Mouse (Mus musculus): Measurements from ENCODE around the gene Exoc2.

Gene Exoc2

DNA sequence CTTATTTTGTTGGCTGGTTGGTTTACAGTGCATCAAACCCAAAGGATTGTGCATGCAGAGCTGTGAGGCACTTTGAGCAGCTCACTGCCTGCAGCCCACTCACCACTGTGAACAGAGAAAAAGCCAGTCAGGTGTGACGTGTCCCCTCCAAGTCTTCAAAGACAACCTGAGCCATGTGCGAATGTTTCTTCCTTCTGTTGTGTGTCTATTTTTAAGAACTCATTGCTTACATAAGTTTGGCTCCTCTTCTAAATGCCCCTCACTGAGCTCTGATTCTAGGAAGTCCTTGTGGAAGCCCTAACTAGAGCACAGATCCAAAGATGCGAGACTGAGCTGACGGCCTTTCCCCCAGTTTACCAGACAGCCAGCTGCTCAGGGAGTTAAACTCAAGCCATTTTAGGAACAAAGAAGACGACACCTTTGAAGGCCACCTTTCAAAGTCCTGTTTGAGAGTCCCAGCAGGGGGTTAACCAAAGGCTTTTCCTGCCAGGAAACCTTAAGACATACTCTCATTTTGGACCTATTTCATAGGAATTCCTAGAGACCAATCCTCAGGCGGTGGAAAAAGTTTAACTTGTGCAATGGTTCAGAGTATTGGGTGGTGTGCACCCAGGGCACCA is 79.8 kb downstream of the Exoc2 start:
- peak in 1 of 2 experiments; percentile 6 for DNase-seq (ENCODE audit: low spot score in 2 of 2)

DNA sequence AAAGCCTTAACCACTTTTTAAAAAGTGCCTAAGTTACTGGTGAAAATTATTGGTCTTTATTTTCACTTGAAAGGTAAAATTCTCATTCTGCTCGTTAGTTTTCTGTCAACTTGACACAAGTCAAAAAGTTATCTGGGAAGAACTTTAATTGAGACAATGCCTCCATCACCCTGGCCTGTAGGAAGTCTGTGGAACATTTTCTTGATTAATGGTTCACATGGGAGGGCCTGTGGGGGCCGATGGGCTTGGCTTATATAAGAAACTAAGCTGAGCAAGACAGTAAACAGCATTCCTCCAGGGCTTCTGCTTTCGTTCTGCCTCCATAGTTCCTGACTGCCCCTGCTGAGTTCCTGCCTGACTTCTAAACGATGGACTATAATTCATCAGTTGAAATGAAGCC is 81.6 kb downstream of the Exoc2 start:
- no peak for DNase-seq (ENCODE audit: low spot score in 2 of 2)

DNA sequence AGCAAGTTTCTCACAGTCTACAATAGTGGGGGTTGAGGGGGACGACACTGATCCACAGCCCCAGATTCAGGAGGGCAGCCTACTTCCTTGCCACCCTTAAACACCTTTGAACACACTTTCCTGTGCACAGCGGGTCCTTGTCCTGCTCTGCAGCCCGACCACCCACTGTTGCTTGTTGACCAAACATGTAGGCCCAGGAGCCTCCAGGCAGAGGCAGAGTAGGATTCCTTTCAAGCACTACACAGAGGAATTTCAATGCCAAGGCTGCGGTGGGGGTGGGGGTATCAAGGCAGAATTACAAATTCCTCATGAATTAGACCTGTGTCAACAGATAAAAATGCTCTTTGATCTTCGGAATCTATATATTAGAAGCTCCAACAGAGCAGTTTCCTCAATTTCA is 82.7 kb downstream of the Exoc2 start:
- DNase-seq (ENCODE audit: low spot score in 2 of 2), result no peak

DNA sequence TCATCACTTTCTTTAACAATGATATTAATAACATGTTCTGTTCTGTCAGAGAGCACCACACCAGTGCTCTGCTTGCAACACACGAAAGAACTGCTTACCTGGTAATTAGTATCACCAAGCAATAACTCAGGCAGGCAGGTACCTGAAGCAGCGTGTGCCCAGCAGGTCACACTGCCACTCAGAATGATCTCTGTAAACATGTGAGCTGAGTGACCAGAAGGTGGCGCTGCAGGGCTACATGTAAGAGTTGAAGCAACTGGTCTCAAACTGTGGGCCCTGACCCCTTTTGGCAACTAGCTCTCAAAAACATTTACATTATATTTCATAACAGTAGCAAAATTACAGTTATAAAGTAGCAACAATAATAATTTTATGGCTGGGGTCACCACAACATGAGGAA is 85.4 kb downstream of the Exoc2 start:
- peak; percentile 12 to 46 for DNase-seq (ENCODE audit: low spot score in 2 of 2)

DNA sequence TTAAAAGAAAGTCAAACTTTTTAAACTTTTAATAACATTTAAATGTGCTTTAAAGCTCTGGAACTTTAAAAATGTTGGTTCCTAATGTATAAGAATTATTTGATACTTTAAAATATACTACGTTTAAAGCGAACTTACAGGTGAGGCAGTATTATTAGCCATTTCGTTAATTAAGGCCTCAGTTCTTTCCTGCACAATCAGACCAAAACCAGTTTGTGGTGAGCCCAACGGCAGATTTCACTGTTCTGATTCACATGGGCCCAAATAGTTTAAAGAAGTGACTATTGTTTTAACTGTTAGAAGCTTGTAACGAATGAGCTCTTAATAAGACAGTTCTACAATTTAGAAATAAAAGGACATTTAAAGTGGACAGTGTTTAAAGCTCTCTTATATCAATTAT is 93.6 kb downstream of the Exoc2 start:
- no peak for DNase-seq (ENCODE audit: low spot score in 2 of 2)

DNA sequence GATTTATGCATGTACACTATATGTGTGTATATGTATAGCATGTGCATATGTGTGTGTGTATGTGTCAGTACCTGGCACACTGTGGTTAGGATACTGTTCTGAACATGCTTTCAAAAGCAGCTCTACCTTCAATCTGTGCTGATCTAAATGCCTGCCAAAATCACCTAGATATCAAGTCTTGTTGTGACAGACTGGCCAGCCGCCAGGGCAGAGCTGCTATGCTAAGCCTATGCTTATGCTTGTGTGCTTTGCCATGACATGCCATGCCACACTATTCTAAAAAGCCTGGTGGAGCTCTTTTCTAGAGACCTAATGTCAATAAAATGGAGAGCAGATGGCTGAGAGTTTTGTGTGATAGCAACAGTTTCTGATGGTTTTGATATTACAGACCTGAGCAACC is 94.0 kb downstream of the Exoc2 start:
- no peak for DNase-seq (ENCODE audit: low spot score in 2 of 2)

DNA sequence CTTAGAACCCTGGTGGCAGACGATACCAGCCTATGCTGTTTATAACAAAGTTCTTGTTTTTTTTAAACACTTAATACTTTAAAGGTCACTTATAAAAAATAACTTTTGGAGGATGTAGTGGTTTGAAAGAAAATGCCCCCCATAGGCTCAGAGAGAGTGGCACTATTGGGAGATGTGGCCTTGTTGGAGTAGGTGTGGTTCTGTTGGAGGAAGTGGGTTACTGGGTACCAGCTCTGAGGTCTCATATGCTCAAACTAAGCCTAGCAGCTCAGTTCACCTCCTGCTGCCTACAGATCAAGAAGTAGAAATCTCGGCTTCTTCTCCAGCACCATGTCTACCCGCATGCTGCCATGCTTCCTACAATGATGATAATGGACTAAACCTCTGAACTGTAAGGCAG is 98.1 kb downstream of the Exoc2 start:
- DNase-seq (ENCODE audit: low spot score in 2 of 2), result no peak

DNA sequence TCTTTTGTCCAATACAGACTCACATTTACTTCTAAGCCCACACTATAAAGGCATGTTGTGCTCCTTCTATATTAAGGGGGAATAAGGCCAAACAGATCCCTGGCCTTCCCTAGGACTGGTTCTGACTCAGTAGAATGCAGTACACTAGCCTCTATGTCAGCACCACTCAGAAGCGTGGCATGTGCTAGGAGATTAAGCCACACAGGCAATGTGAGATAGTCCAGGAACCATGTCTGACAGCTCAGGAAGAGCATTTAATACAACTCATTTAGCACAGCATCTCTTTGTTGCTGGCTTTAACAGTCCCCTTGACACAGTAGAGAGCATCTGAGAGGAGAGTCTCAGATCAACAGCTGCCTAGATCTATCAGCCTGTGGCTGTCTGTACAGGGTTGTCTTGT is 100.4 kb downstream of the Exoc2 start:
- DNase-seq (ENCODE audit: low spot score in 2 of 2), result no peak

DNA sequence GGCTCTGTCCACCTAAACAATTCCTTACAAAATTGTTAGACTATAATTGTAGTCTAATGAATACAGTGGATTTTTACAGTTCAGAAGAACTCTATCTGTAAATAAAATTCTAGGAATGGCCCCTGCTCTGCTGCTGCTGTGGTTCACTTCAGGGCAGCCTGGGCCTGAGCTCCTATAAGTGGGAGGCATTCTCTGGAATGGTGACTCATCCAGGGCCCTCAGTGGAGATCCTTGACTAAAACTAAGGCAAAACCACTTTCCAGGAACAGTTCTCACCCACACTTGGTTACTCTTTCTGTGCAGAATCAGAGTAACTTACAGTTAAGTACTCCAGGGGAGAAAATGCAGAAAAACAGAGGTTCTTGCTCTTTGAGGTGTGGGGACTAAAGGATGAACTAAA is 108.4 kb downstream of the Exoc2 start:
- no peak for DNase-seq (ENCODE audit: low spot score in 2 of 2)

DNA sequence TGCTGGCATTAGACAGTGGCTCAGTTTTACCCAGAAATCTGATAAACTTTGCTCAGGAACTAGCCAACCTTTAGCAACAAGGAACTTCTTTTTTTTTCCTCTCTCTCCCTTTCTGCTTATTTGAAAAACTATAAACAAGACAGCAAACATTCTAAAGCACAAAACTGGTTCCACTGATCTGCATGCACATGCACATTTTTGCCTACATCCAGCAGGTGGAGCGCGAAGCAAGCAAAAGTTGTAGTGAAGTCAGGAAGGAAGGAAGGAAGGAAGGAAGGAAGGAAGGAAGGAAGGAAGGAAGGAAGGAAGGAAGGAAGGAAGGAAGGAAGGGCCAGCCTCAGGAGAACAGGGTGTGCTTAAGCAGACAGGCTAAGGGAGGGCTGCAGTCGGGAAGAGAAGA is 109.9 kb downstream of the Exoc2 start:
- no peak for DNase-seq (ENCODE audit: low spot score in 2 of 2)

DNA sequence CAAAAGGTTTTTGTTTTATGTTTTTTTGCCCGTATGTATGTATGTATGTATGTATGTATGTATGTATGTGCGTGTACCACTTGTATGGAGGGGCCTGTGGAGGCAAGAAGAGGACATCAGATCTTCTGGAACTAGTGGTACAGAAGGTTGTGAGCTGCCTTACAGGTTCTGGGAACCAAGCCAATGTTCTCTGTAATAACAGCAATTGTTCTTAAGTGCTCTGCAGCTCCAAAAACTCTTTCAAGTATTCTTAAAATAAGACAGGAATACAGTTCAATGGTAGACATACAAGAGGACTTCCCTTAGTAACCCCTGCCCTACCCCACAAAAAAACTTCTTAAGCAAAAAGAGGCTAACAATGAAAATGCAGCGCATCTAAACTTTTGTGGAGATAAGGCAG is 115.5 kb downstream of the Exoc2 start:
- no peak for DNase-seq (ENCODE audit: low spot score in 2 of 2)

DNA sequence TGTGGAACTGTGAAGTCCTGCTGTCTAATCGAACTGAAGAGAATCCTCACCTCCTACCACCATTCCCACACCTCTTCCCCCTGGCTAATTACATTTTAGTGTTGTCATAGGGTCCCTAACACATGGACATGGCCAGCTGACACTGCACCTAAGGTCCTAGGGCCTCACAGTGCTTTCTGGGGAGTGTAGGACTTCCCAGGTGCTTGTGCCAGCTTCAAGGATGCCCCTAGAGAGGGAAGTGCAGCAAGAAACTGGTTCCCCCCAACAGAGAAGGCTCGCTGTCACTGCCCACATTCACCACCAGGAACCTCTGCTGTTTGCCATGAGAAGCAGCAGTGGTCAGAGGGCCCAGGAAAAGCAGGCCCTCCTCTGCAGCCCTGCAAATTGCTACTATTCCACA is 123.2 kb downstream of the Exoc2 start:
- DNase-seq (ENCODE audit: low spot score in 2 of 2), result no peak

DNA sequence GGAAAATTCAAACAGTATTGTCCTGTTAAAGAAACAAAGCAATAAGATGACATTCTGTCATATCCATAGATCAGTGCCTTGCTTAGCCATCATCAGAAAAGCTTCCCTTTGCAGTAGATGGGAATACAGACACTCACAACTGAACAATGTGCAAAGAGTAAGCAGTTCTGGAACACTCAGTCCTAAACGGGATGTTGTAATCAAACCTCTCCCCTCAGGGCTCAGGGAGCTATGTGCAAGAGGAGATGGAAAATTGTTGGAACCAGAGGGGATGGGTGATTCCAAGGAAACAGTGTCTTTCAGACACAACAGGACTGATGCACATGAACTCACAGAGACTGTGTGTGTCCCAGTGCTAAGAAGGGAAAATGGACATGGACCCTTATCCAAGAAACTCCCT is 125.9 kb downstream of the Exoc2 start:
- peak in 1 of 2 experiments; percentile 11 for DNase-seq (ENCODE audit: low spot score in 2 of 2)

DNA sequence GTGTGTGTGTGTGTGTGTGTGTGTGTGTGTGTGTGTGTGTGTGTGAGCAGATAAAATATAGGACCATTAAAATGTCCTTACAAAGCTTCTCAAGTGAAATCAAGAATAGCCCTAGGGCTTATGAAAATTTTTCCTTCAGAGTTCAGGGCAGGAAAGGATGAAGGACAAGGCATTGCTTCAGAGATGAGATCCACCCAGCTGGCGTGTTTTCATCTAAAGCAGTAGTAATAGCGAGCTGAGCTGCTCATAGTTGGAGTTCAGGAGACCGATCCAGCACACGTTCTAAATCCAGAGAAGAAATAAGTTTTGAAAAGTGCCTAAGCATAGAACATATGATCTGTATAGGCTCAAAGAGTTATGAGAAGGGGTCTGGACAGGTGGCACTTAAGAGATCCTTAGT is 127.4 kb downstream of the Exoc2 start:
- DNase-seq (ENCODE audit: low spot score in 2 of 2), result no peak

DNA sequence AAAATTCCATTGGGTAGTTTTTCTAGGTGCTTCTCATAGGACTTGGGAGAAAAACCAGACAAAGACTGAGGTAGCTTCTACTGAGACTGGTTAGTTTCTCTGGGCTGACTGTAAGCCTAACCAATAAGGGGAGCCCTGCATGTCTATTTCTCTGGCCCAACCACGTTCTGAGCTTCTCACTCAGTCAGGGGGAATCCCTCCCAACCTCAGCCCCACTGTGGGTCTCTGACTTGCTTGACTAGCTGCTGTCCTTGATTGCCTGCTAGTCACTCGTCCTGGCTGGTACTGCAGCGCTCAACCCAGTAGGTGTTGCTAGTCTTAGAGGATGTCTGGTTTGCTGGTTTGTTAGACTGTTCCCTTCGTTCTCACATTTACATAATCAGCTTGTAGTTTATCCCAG is 130.8 kb downstream of the Exoc2 start:
- DNase-seq (ENCODE audit: low spot score in 2 of 2), result no peak

DNA sequence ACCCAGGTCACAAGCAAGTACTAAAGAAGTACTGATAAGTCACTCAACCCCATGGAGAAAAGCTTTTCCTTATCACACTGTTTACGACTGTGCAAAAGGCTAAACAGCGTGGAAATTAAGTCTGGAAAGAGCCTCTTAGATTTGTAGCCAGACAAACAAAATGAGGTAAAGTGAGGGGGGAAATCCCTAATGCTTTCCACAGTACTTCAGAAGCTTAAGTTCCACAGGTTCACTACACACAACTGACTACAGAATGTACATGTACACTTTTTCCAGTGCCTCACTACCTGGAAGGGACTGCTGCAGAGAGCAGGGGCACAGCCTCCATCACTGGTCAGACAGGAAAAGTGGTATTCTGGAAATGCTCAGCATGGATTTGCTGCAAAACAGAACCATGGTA is 132.1 kb downstream of the Exoc2 start:
- no peak for DNase-seq (ENCODE audit: low spot score in 2 of 2)

DNA sequence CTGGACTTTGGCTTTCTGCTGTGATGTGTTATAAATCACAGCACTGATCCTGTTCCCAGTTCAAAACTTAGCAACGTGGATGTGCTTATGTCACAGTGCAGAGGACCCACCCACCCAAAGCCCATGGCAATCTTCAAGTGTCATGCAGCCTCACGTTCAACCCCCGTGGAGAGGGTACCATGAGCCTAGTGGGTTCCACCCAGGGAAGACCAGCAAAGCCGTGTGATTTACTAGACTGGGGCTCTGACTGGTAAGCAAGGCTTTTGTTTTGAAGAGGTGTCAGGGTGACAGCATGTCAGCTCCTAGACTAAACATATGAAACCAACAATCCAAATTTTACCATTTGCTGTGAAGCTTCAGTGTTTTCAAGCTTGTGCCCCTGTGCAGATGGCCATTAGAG is 132.6 kb downstream of the Exoc2 start:
- no peak for DNase-seq (ENCODE audit: low spot score in 2 of 2)

DNA sequence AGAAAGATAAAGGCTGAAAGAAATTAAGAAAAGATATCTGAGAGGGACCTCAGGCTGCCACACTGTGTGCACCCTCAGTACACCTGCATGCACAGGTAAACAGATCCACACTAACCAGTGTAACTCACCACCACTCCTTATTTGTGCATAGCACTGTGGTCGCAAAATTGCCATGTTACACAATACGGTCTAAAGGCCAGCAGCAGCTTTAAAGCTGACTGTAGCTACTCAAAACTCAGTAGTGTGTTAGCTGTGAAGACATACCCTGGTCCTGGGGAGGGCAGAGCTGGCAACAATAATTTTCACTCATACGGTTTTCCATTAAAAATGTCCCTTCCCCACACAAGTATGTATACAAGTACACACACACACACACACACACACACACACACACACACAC is 133.2 kb downstream of the Exoc2 start:
- no peak for DNase-seq (ENCODE audit: low spot score in 2 of 2)

DNA sequence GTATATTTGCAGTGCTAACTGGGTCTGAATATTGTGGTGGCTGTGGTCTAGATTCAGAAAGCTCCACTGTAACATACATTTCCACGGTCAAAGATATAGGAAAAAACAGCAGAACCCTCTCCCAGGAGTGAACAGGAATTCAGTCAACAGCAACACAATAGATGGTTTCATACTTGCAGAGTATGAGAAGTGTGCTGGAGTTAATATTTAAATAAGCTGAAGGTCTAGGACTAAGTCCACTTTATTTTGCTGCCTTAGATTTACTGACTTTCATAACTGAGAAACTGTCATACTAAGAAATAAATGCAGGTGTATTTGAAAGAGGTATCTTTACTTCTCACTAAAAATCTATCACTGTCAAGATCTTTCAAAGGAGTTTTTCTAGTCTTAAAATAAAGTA is 137.6 kb downstream of the Exoc2 start:
- no peak for DNase-seq (ENCODE audit: low spot score in 2 of 2)

DNA sequence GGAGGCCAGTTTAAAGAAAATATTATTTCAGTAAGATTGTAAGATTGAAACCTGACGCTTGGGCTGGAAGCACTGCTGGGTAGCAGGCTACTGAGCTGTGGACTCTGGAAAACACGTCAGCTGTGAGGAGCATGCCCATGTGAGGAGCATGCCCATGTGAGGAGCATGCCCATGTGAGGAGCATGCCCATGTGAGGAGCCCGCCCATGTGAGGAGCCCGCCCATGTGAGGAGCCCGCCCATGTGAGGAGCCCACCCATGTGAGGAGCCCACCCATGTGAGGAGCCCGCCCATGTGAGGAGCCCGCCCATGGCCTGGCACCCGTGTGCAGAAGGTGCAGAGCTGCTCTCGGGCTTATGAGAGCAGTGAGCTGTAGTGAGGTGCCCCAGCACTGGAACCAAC is 139.0 kb downstream of the Exoc2 start:
- DNase-seq (ENCODE audit: low spot score in 2 of 2), result no peak

DNA sequence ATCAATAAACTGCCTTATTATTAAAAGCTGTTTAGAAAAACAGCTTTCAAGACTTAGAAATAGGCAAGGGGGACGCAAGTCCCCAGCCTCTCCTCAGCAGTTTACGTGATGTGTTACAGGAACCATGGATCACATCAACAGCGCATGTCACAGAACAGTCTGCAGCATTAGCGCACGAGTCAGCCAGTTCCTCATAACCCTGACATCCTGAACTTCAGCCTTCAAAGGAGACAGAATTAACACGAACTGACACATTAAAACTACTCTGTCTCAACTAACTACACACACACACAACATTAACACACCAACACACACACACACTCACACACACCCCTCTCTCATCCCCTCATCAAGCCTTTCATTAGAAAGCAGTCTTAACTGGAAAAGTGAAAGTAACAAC is 139.5 kb downstream of the Exoc2 start:
- DNase-seq (ENCODE audit: low spot score in 2 of 2), result no peak

DNA sequence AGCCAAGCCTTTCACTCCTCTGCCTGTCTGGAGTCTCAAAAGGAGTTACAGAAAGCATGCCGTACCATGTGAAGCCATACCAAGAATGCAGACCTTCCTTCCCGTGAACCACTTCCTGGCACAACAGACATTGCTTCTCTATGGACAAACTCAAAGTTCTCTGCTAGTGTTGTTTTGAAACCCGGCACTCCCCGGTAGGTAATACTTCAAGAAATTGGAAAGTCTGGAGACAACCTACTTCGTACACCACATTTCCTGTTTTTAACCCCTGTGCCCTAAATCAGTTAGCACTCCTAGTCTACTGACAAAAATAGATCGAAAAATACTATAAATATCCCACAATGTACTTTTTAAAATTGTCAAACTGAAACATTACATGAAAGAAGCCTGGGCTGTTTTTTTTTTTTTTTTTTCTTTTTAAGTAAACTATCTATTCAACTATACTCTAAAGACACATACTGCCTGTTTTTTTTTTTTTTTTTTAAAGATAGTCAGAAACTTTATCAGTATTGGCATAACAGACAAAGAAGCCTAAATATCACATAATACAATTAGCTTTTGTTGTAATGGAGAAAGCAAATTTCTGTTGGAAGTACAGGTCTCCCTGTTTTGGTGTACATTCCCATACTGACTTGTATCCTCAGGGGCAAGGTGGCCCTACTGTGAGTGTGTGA is 140.3 kb downstream of the Exoc2 start:
- no peak for DNase-seq (ENCODE audit: low spot score in 2 of 2)

DNA sequence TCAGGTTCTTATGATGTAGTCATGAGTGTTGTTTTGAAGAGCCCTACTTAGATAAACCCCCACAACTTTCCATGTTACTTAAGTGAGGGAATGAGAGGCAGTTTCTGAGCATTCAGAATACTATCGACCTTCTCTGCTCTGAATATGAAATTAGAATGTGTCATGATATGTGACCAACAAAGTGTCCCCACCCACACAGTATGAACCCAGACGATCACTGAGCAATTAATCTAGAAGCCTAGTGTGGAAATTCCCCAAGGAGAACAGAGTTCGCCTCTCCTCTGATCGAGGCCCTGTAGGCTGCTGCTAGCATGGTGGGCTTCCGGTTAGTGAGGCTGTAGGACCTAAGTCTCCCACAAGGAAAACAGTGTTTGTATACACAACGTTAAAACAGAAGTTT is 142.5 kb downstream of the Exoc2 start:
- no peak for DNase-seq (ENCODE audit: low spot score in 2 of 2)

DNA sequence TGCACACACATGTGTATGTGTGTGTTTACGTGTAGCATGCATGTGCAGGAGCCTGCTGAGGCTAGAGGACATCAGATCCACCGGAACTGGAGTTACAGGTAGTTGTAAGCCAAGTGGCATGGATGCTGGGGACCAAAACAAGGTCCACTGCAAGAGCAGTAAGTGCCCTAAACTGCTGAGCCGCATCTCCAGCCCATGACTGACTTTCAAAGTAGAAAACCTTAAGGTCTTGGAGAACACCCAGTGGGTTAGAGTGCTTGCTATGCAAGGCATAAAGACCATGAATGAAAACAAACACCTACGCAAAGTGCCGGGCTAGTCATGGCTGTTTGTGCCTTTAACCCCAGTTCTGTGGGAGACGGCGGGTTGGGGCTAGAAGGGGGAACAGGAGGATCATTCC is 147.4 kb downstream of the Exoc2 start:
- no peak for DNase-seq (ENCODE audit: low spot score in 2 of 2)

Measured in heart, adult 9 months (tissue).